Mouse (Mus musculus) forebrain, postnatal 0 days (tissue): ENCODE measurements at regions not wholly inside any gene's neighbourhood (a gene's known extent, or its start where the extent isn't known, plus 50 kb on each side); places are given as distances from the start of the nearest gene placed in this dataset.

ENCODE experiments used
- ATAC-seq: fragments of 200-750 bp; cut with Nextera tagmentation; 2 replicates; pipeline ENCODE4 v1.8.0; 2017; ENCODE audit warnings: mild to moderate bottlenecking, moderate library complexity
- DNase-seq: peaks from one replicate; pipeline ENCODE4 v3.0.0-alpha.2; 2015
- H3K27ac ChIP-seq: fragments of 300-500 bp; sonication (generic); 2 replicates; pipeline ENCODE4 v1.5.1; 2014; ENCODE audit warnings: low read depth, mild to moderate bottlenecking, antibody characterized with exemption, low read length, moderate library complexity, mixed read lengths
- H3K27me3 ChIP-seq: fragments of 300-500 bp; sonication (generic); 2 replicates; pipeline ENCODE4 v1.6.1; 2014; ENCODE audit warnings: mild to moderate bottlenecking, low read length, mixed read lengths; ENCODE audit not compliant: insufficient read depth
- H3K36me3 ChIP-seq: fragments of 300-500 bp; sonication (generic); 2 replicates; pipeline ENCODE4 v1.6.1; 2014; ENCODE audit warnings: mild to moderate bottlenecking, moderate library complexity; ENCODE audit not compliant: insufficient read depth
- H3K4me1 ChIP-seq: fragments of 300-500 bp; sonication (generic); 2 replicates; pipeline ENCODE4 v1.6.1; 2014; ENCODE audit warnings: antibody characterized with exemption; ENCODE audit not compliant: insufficient read depth
- H3K4me2 ChIP-seq: fragments of 300-500 bp; sonication (generic); 2 replicates; pipeline ENCODE4 v1.6.1; 2014; ENCODE audit warnings: low read depth, mild to moderate bottlenecking, moderate library complexity
- H3K4me3 ChIP-seq: fragments of 300-500 bp; sonication (generic); 2 replicates; pipeline ENCODE4 v1.5.1; 2014; ENCODE audit warnings: low read depth, low read length, mixed read lengths
- H3K9ac ChIP-seq: fragments of 300-500 bp; sonication (generic); 2 replicates; pipeline ENCODE4 v1.6.1; 2014; ENCODE audit warnings: mild to moderate bottlenecking
- H3K9me3 ChIP-seq: fragments of 300-500 bp; sonication (generic); 2 replicates; pipeline ENCODE4 v1.6.1; 2016; ENCODE audit warnings: low read length
- CTCF ChIP-seq: sonication (generic); IDR thresholded peaks from 2 replicates; pipeline ENCODE4 v1.5.1; 2016; ENCODE audit warnings: antibody characterized with exemption, control low read depth, low read depth
- WGBS: fragments of 180-500 bp; shearing (Covaris S2); extraction: QIAGEN DNeasy Blood & Tissue Kit; methylation state at CpG from one replicate; pipeline ENCODE4 v1.1.7; 2014; 5-methylcytosine and 5-hydroxymethylcytosine counted together

DNA sequence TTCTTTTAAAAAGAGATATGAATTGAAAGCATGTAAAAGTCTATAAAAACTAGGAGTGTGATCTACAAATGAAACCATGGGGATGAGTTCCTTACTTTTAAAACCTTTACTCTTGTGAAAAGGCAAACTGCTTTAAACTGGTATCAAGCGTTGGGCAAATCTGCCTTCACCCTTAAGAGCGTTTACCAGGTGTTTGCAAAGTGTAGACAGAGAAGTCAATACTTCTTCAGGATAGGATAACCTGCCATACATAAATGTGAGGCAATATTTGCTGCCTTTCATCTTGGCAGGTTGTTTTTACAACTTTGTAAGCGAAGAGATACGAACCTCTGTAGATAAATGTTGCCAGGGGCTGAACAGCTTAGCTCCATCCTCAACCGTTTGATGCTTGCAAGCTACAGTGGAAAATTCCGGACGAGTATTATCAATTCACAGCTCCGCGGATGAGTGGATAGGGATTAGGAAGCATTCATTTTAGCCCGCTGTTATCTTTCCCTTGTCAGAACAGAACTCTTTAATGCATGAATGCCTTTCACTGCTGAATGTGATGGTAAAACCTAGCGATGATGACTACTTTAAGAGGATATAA is 402.2 kb upstream of the Smc2 start:
- Histone ChIP-seq H3K27ac (no peak overlapping the region), H3K36me3 (no peaks in the 10 kb centered on the region), H3K4me1 (no peaks in the 10 kb centered on the region), H3K9me3 (no peaks in the 10 kb centered on the region), H3K9ac (no peak overlapping the region), H3K27me3 (no peaks in the 10 kb centered on the region), H3K4me3 (no peak overlapping the region), H3K4me2 (no peak overlapping the region)
- TF ChIP-seq CTCF: no peak
- DNase-seq (no peak), ATAC-seq (no peak)
- WGBS: 84% methylated on average over 11 of the region's 11 CpGs

- WGBS: 83% methylated on average over 1 of the region's 1 CpGs
- Histone ChIP-seq H3K4me3 (no peak overlapping the region), H3K27me3 (no peaks in the 10 kb centered on the region), H3K27ac (no peak overlapping the region), H3K36me3 (no peaks in the 10 kb centered on the region), H3K4me2 (no peak overlapping the region), H3K4me1 (no peaks in the 10 kb centered on the region), H3K9me3 (no peaks in the 10 kb centered on the region), H3K9ac (no peak overlapping the region)
- DNase-seq (no peak), ATAC-seq (no peak)
- no peak for TF ChIP-seq CTCF
Observed at GRCm38 (mm10) chr4:52043404-52043803, 395.6 kb upstream of the Smc2 start.

- Histone ChIP-seq H3K4me1 (no peaks in the 10 kb centered on the region), H3K27me3 (no peaks in the 10 kb centered on the region), H3K4me2 (no peak overlapping the region), H3K36me3 (no peaks in the 10 kb centered on the region), H3K4me3 (no peak overlapping the region), H3K27ac (no peak overlapping the region), H3K9ac (no peak overlapping the region), H3K9me3 (no peaks in the 10 kb centered on the region)
- DNase-seq (no peak), ATAC-seq (no peak)
- TF ChIP-seq CTCF: no peak
- 35% methylated on average over 4 of the region's 4 CpGs for WGBS
Observed at GRCm38 (mm10) chr4:52050948-52051347, 388.1 kb upstream of the Smc2 start.

GRCm38 (mm10) chr4:52056031-52056430 is 383.0 kb upstream of the Smc2 start:
- Histone ChIP-seq H3K4me2 (no peak overlapping the region), H3K27me3 (no peaks in the 10 kb centered on the region)
- no peak for DNase-seq

GRCm38 (mm10) chr4:52060031-52060430 is 379.0 kb upstream of the Smc2 start:
- H3K4me2 ChIP-seq: no peak overlapping the region
- TF ChIP-seq CTCF: no peak
- no peak overlapping the region for H3K27ac ChIP-seq
- H3K9ac ChIP-seq: no peak overlapping the region
- no peaks in the 10 kb centered on the region for H3K36me3 ChIP-seq
- ATAC-seq: no peak
- H3K4me3 ChIP-seq: no peak overlapping the region
- H3K27me3 ChIP-seq: no peaks in the 10 kb centered on the region
- DNase-seq: no peak
- WGBS: 77% methylated on average over 3 of the region's 3 CpGs
- H3K4me1 ChIP-seq: no peaks in the 10 kb centered on the region
- H3K9me3 ChIP-seq: no peaks in the 10 kb centered on the region

More at GRCm38 (mm10) chr4:52056031-52056430, 383.0 kb upstream of the Smc2 start:
- Histone ChIP-seq H3K9ac (no peak overlapping the region), H3K9me3 (no peaks in the 10 kb centered on the region), H3K27ac (no peak overlapping the region), H3K4me1 (no peaks in the 10 kb centered on the region), H3K4me3 (no peak overlapping the region), H3K36me3 (no peaks in the 10 kb centered on the region)
- ATAC-seq: no peak
- TF ChIP-seq CTCF: no peak

DNA sequence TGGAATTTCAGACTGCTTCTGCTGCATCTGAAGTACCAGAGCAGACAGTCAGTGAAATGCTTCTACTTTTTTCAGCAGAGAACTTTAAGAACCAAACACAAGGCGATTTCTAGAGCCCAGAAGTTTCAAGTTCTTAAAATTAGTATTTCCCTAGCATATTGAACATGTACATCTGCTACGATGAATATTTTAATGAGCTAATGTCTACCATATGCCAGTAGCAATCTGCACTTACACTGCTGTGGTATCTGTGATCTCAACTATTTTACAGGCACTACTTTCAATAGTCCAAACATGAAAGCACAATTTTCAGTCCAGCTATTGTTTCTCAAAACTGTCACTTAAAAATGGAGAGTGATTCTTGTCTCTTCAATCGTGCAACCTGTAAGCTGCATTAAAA is 339.9 kb upstream of the Smc2 start:
- H3K36me3 ChIP-seq: no peaks in the 10 kb centered on the region
- H3K27me3 ChIP-seq: no peaks in the 10 kb centered on the region
- H3K4me3 ChIP-seq: no peak overlapping the region
- no peak for ATAC-seq
- no peak overlapping the region for H3K4me2 ChIP-seq
- no peak for TF ChIP-seq CTCF
- no peak overlapping the region for H3K9ac ChIP-seq
- no peaks in the 10 kb centered on the region for H3K9me3 ChIP-seq
- H3K4me1 ChIP-seq: no peaks in the 10 kb centered on the region
- no peak for DNase-seq
- WGBS: 43% methylated on average over 3 of the region's 3 CpGs
- H3K27ac ChIP-seq: no peak overlapping the region

GRCm38 (mm10) chr4:52105887-52106286 is 333.2 kb upstream of the Smc2 start:
- Histone ChIP-seq H3K27ac (no peak overlapping the region), H3K4me3 (no peak overlapping the region), H3K27me3 (no peaks in the 10 kb centered on the region), H3K4me2 (no peak overlapping the region), H3K9ac (no peak overlapping the region), H3K4me1 (no peaks in the 10 kb centered on the region), H3K36me3 (no peaks in the 10 kb centered on the region), H3K9me3 (no peaks in the 10 kb centered on the region)
- no peak for ATAC-seq
- 90% methylated on average over 12 of the region's 12 CpGs for WGBS
- DNase-seq: no peak
- TF ChIP-seq CTCF: no peak

DNA sequence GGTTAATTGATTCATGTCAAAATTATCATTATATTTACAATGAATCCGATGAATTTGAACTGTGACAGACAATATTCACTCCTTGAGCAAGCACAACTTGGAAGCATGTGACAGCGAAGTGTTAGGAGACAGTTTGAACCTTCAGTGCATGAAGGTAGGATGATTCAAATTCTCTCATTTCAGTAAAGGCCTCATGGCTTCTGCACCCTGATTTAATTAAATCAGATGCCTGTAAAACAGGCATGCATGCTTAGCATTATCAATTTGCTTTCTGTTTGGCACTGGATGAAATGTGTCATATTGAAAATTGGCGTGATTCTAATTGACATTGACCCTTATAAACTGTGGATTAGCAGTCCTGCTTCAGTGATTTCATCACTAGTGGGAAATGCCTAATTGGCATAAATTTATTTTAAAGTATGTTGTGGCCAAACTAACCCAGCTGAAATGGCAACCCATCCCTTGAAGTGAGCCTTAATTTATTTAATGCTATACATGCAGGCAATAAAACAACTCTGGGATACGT is 321.2 kb upstream of the Smc2 start:
- TF ChIP-seq CTCF: no peak
- 50% methylated on average over 4 of the region's 4 CpGs for WGBS
- no peak overlapping the region for H3K9ac ChIP-seq
- DNase-seq: no peak
- ATAC-seq: no peak
- H3K36me3 ChIP-seq: no peaks in the 10 kb centered on the region
- H3K9me3 ChIP-seq: no peaks in the 10 kb centered on the region
- H3K27ac ChIP-seq: no peak overlapping the region
- H3K27me3 ChIP-seq: no peaks in the 10 kb centered on the region
- no peaks in the 10 kb centered on the region for H3K4me1 ChIP-seq
- no peak overlapping the region for H3K4me2 ChIP-seq
- H3K4me3 ChIP-seq: no peak overlapping the region
